ENCODE assay signal across 8 mouse cellular contexts in the genomic region with DNA sequence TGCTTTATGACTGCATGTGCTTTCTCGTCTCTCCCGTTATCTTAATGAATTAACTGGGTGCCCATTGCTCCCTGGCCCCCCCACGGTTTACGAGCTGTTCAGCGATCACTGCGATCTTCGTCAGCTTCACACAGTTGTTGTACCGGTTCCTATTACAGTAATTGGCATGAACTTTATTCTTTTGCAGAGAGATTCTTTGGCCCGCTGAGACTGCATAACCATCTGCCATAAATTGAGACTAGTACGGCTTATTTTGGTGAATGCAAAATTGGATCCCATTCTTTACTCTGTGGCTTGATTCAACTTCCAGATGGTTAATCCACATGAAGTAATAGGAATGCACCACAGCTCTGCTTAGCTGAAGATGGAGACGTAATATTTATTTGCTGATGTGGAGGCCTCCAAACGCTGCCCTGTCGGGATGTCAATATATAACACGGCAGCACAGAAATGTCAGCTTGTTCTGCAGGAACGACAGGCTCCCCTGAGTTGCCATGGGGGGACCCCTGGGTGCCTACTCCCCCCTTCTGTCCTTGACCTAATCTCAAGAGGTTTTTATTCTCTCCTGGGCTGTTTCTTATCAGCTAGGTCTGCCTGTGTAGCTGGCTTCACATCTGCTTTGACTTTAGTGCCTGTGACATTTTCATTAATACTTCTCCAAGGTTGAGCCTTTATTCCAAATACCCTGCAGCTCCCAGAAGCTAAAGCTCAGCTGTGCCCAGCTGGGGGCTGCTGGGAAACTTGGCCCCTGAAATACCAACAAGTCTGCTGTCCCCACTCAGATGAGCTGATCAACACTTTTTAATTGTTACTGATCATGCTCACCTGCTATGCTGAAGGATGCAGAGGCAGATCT. TPM values are rescaled to one million over a fixed set of nuclear protein-coding genes. Genes with fewer than 3 reads are reported as not detected.
DNase-seq lines count a peak whose midpoint lies in the region; ATAC-seq and TF ChIP-seq lines count a peak whose summit lies in the region.

No protein-coding gene starts in this region.

- no peak for TF ChIP-seq CTCF in heart, adult 2 months (IDR thresholded peaks at IDR 0.05)
- TF ChIP-seq CTCF in liver, postnatal 0 days (IDR thresholded peaks at IDR 0.05; ENCODE audit: low read depth): no peak

- peak overlapping the region; percentile 17 for H3K4me3 ChIP-seq in heart, embryonic 12.5 days
- H3K4me3 ChIP-seq in heart, adult 2 months: no peak overlapping the region
- H3K4me3 ChIP-seq in embryonic facial prominence, embryonic 11.5 days (ENCODE audit: low read depth, low read length): peak overlapping the region; percentile 10
- 0 out of 2 replicates have a peak overlapping the region, but pooled peaks have one; percentile 2 for H3K4me3 ChIP-seq in hindbrain, embryonic 15.5 days
- H3K4me3 ChIP-seq in liver, postnatal 0 days (ENCODE audit: low read depth, low read length): no peak overlapping the region

- peak overlapping the region; percentile 59 for H3K4me2 ChIP-seq in heart, embryonic 12.5 days
- peak overlapping the region; percentile 47 for H3K4me2 ChIP-seq in embryonic facial prominence, embryonic 11.5 days (ENCODE audit: low read depth, low read length)
- peak overlapping the region; percentile 45 for H3K4me2 ChIP-seq in hindbrain, embryonic 15.5 days
- H3K4me2 ChIP-seq in liver, postnatal 0 days (ENCODE audit: low read depth, low read length): peak overlapping the region; percentile 27; the same call in 1 of the 2 replicates

- H3K9me3 ChIP-seq in heart, embryonic 12.5 days (replicated peaks): no peaks in the 10 kb centered on the region
- H3K9me3 ChIP-seq in embryonic facial prominence, embryonic 11.5 days (replicated peaks; ENCODE audit: control insufficient read depth, low read length): no peaks in the 10 kb centered on the region
- H3K9me3 ChIP-seq in hindbrain, embryonic 15.5 days: no peaks in the 10 kb centered on the region
- H3K9me3 ChIP-seq in liver, postnatal 0 days (ENCODE audit: low read length): no peaks in the 10 kb centered on the region

- no peak overlapping the region for H3K9ac ChIP-seq in heart, embryonic 12.5 days
- H3K9ac ChIP-seq in heart, adult 2 months (ENCODE audit: low read depth, low read length): no peak overlapping the region
- H3K9ac ChIP-seq in embryonic facial prominence, embryonic 11.5 days (replicated peaks; ENCODE audit: low read length): no peak overlapping the region; the same call in 1 of the 2 replicates
- H3K9ac ChIP-seq in hindbrain, embryonic 15.5 days: no peak overlapping the region
- H3K9ac ChIP-seq in liver, postnatal 0 days (replicated peaks): no peak overlapping the region

- no peaks in the 10 kb centered on the region for H3K79me2 ChIP-seq in heart, adult 2 months (replicated peaks; ENCODE audit: control insufficient read depth, insufficient read depth, low read length)

- H3K4me1 ChIP-seq in heart, embryonic 12.5 days (replicated peaks): peaks cover 59% of the 10 kb centered on the region
- H3K4me1 ChIP-seq in heart, adult 2 months (ENCODE audit: control insufficient read depth, insufficient read depth, low read length): peaks cover 4% of the 10 kb centered on the region
- H3K4me1 ChIP-seq in embryonic facial prominence, embryonic 11.5 days (ENCODE audit: control insufficient read depth, insufficient read depth, low read length): peaks cover 32% of the 10 kb centered on the region
- peaks cover 46% of the 10 kb centered on the region for H3K4me1 ChIP-seq in hindbrain, embryonic 15.5 days (replicated peaks)
- peaks cover 6% of the 10 kb centered on the region; the same call in 1 of the 2 replicates for H3K4me1 ChIP-seq in liver, postnatal 0 days (ENCODE audit: insufficient read depth)

- no peak overlapping the region for H3K27ac ChIP-seq in heart, embryonic 12.5 days (ENCODE audit: poor library complexity, severe bottlenecking)
- H3K27ac ChIP-seq in heart, adult 2 months: no peak overlapping the region
- peak overlapping the region; percentile 92 for H3K27ac ChIP-seq in embryonic facial prominence, embryonic 11.5 days (replicated peaks; ENCODE audit: low read depth, low read length)
- H3K27ac ChIP-seq in hindbrain, embryonic 15.5 days (replicated peaks): peak overlapping the region; percentile 58
- no peak overlapping the region for H3K27ac ChIP-seq in liver, postnatal 0 days (ENCODE audit: low read depth)

- TF ChIP-seq POLR2A in heart, adult 2 months (IDR thresholded peaks at IDR 0.05; ENCODE audit: insufficient read depth, low read depth, low read length): no peak

- no peak for ATAC-seq in heart, embryonic 12.5 days (ENCODE audit: insufficient number of reproducible peaks, low FRiP score)
- ATAC-seq in embryonic facial prominence, embryonic 11.5 days (replicated peaks; ENCODE audit: insufficient number of reproducible peaks, low FRiP score, low TSS enrichment, low read depth): no peak
- ATAC-seq in hindbrain, embryonic 15.5 days (ENCODE audit: low FRiP score, low read depth): 0 out of 2 replicates have a peak, but pooled peaks have one; percentile 2
- ATAC-seq in liver, postnatal 0 days: no peak

- no peak for DNase-seq in heart, adult 2 months
- peak; percentile 72 for DNase-seq in embryonic facial prominence, embryonic 11.5 days (ENCODE audit: low spot score)
- no peak for DNase-seq in liver, postnatal 0 days
- no peak for DNase-seq in urinary bladder, adult 18-20 months (ENCODE audit: low spot score in 2 of 2)
- DNase-seq in gastrocnemius, postnatal 36 days: no peak
- no peak for DNase-seq in left cerebral cortex, adult 18-20 months (ENCODE audit: low spot score in 2 of 2)

- WGBS in heart, embryonic 12.5 days: 30% methylated on average over 15 of the region's 15 CpGs
- WGBS in heart, adult 2 months: 31% methylated on average over 15 of the region's 15 CpGs
- 9% methylated on average over 15 of the region's 15 CpGs for WGBS in embryonic facial prominence, embryonic 11.5 days
- 9% methylated on average over 15 of the region's 15 CpGs for whole genome bisulfite sequencing in hindbrain, embryonic 15.5 days
- 42% methylated on average over 15 of the region's 15 CpGs for WGBS in liver, postnatal 0 days (ENCODE audit: insufficient replicate concordance)

- H3K36me3 ChIP-seq in heart, embryonic 12.5 days: peaks cover 3% of the 10 kb centered on the region; the same call in 1 of the 2 replicates
- no peaks in the 10 kb centered on the region for H3K36me3 ChIP-seq in heart, adult 2 months (ENCODE audit: control insufficient read depth, insufficient read depth, low read length)
- H3K36me3 ChIP-seq in embryonic facial prominence, embryonic 11.5 days (replicated peaks; ENCODE audit: control insufficient read depth, insufficient read depth, low read depth, low read length): no peaks in the 10 kb centered on the region
- H3K36me3 ChIP-seq in hindbrain, embryonic 15.5 days: no peaks in the 10 kb centered on the region
- no peaks in the 10 kb centered on the region for H3K36me3 ChIP-seq in liver, postnatal 0 days (replicated peaks; ENCODE audit: insufficient read depth, low read length)

- intact Hi-C loops in heart, adult 2 months (cut with DNase I): no loop called here
- intact Hi-C loops in gastrocnemius, postnatal 36 days (cut with DNase I): no loop called here

- no peak for TF ChIP-seq EP300 in heart, adult 2 months (IDR thresholded peaks at IDR 0.05; ENCODE audit: insufficient read depth, low read depth, low read length)
- TF ChIP-seq EP300 in liver, postnatal 0 days (IDR thresholded peaks at IDR 0.05; ENCODE audit: low read depth): no peak

- peaks cover 20% of the 10 kb centered on the region; the same call in 1 of the 2 replicates for H3K27me3 ChIP-seq in heart, embryonic 12.5 days (replicated peaks)
- H3K27me3 ChIP-seq in heart, adult 2 months (ENCODE audit: control insufficient read depth, insufficient read depth, low read length): no peaks in the 10 kb centered on the region
- no peaks in the 10 kb centered on the region for H3K27me3 ChIP-seq in embryonic facial prominence, embryonic 11.5 days (ENCODE audit: control insufficient read depth, insufficient read depth, low read length)
- H3K27me3 ChIP-seq in hindbrain, embryonic 15.5 days: no peaks in the 10 kb centered on the region
- H3K27me3 ChIP-seq in liver, postnatal 0 days (ENCODE audit: insufficient read depth, low read length): 0 out of 2 replicates have a peak, but pooled peaks cover 5% of the 10 kb centered on the region

RNA-seq across cellular contexts. Expression of a gene that starts 22.7 kb away (rescaled TPM):
- 8.0 and 8.2 TPM in 2 replicates for polyA plus RNA-seq in heart, embryonic 12.5 days (2016; fragmentation: Nextera tagmentation; extraction: Ambion mirVana)
- 10 to 100 TPM; 18.7 to 23.9 TPM for total RNA-seq in heart, adult 2 months (2021)
- polyA plus RNA-seq in heart, adult 2 months (2012; rRNA removed): 4.8 and 5.5 TPM in 2 replicates
- 36.3 and 36.8 TPM in 2 replicates for polyA plus RNA-seq in embryonic facial prominence, embryonic 11.5 days (2014; fragmentation: Nextera tagmentation; extraction: Ambion mirVana)
- polyA plus RNA-seq in hindbrain, embryonic 15.5 days (2015; fragmentation: Nextera tagmentation; extraction: Ambion mirVana): 38.7 and 40.3 TPM in 2 replicates
- polyA plus RNA-seq in liver, postnatal 0 days (2015; fragmentation: Nextera tagmentation; extraction: Ambion mirVana): 1.00 and 1.4 TPM in 2 replicates
- total RNA-seq in gastrocnemius, postnatal 36 days (2021): 10 to 100 TPM; 54.9 to 67.2 TPM
- 10 to 100 TPM; 65.8 to 70.9 TPM for total RNA-seq in left cerebral cortex, adult 18-20 months (2021)

Comparison
In these comparisons a context has a peak if more than half of its experiments do, and no peak if none do; other contexts are left out.
1. H3K4me3 ChIP-seq: peak in heart, embryonic 12.5 days (single experiment), embryonic facial prominence, embryonic 11.5 days (single experiment) and hindbrain, embryonic 15.5 days (single experiment); none in heart, adult 2 months (single experiment) and liver, postnatal 0 days (single experiment).
2. H3K27ac ChIP-seq: peak in embryonic facial prominence, embryonic 11.5 days (single experiment) and hindbrain, embryonic 15.5 days (single experiment); none in heart, embryonic 12.5 days (single experiment), heart, adult 2 months (single experiment) and liver, postnatal 0 days (single experiment).
3. Peak in every context shown above with its lines, with median percentiles within 50 percentile points of each other: H3K4me2 ChIP-seq.